Mouse (Mus musculus) midbrain, postnatal 0 days (tissue): Measurements from ENCODE around the gene Shisa6. TPM values are rescaled to one million over a fixed set of nuclear protein-coding genes. Genes with fewer than 3 reads are reported as not detected.
"Not testable (repeated sequence)": the region's sequence is repeated elsewhere in the genome, so short reads cannot be mapped to it uniquely, and the experiment has no call there.

Experiments used
- ATAC-seq: fragments of 200-750 bp; cut with Nextera tagmentation; 2 replicates; pipeline ENCODE4 v1.8.0; 2017; ENCODE audit warnings: moderate number of reproducible peaks, mild to moderate bottlenecking, moderate TSS enrichment, moderate library complexity; ENCODE audit not compliant: low FRiP score
- DNase-seq: peaks from one replicate; pipeline ENCODE4 v3.0.0-alpha.2; 2015; ENCODE audit warnings: low spot score
- H3K27ac ChIP-seq: fragments of 300-500 bp; sonication (generic); 2 replicates; pipeline ENCODE4 v1.5.1; 2014; ENCODE audit warnings: low read depth, mild to moderate bottlenecking, low read length, mixed read lengths
- H3K27me3 ChIP-seq: fragments of 300-500 bp; sonication (generic); 2 replicates; pipeline ENCODE4 v1.6.1; 2014; ENCODE audit warnings: low read length, control low read depth, mixed read lengths; ENCODE audit not compliant: insufficient read depth
- H3K36me3 ChIP-seq: fragments of 300-500 bp; sonication (generic); 2 replicates; pipeline ENCODE4 v1.6.1; 2014; ENCODE audit warnings: low read length, control low read depth, mixed read lengths; ENCODE audit not compliant: insufficient read depth
- H3K4me1 ChIP-seq: fragments of 300-500 bp; sonication (generic); 2 replicates; pipeline ENCODE4 v1.6.1; 2014; ENCODE audit warnings: mild to moderate bottlenecking, control low read depth, antibody characterized with exemption, low read length, mixed read lengths; ENCODE audit not compliant: insufficient read depth
- H3K4me2 ChIP-seq: fragments of 300-500 bp; sonication (generic); 2 replicates; pipeline ENCODE4 v1.6.1; 2014; ENCODE audit warnings: low read depth, mild to moderate bottlenecking, low read length, mixed read lengths; ENCODE audit not compliant: poor library complexity, severe bottlenecking
- H3K4me3 ChIP-seq: fragments of 300-500 bp; sonication (generic); 2 replicates; pipeline ENCODE4 v1.5.1; 2014; ENCODE audit warnings: low read depth, mild to moderate bottlenecking, low read length, moderate library complexity
- H3K9ac ChIP-seq: fragments of 300-500 bp; sonication (generic); replicated peaks from 2 replicates; pipeline ENCODE4 v1.6.1; 2014; ENCODE audit warnings: mild to moderate bottlenecking, low read length, moderate library complexity, mixed read lengths; ENCODE audit not compliant: poor library complexity, severe bottlenecking
- H3K9me3 ChIP-seq: fragments of 300-500 bp; sonication (generic); 2 replicates; pipeline ENCODE4 v1.6.1; 2016; ENCODE audit warnings: low read length, control low read depth
- CTCF ChIP-seq: IDR thresholded peaks from 2 replicates; pipeline ENCODE4 v1.5.1; 2016; ENCODE audit warnings: antibody characterized with exemption, mild to moderate bottlenecking
- whole genome bisulfite sequencing: fragments of 180-500 bp; shearing (Covaris S2); extraction: QIAGEN DNeasy Blood & Tissue Kit; methylation state at CpG from one replicate; pipeline ENCODE4 v1.1.7; 2014; 5-methylcytosine and 5-hydroxymethylcytosine counted together
- polyA plus RNA-seq: library from polyadenylated mRNA; unstranded; fragments of >200 nt; fragmentation: Nextera tagmentation; extraction: Ambion mirVana; gene quantifications from 2 replicates; pipeline ENCODE4 v1.2.1, GENCODE M21; 2015
- total RNA-seq: library from RNA; depleted of rRNA; stranded (reverse); fragments of >200 nt; gene quantifications from 2 replicates; pipeline ENCODE4 v1.2.3, GENCODE M21; 2014

Gene Shisa6
- total and polyA plus RNA-seq, 2 experiments from 2014 or later: 2.1 to 8.0 TPM

GRCm38 (mm10) chr11:66442631-66443030 is 83.1 kb downstream of the Shisa6 start:
- H3K9me3 ChIP-seq: no peaks in the 10 kb centered on the region
- ATAC-seq: no peak
- no peak for TF ChIP-seq CTCF
- H3K27me3 ChIP-seq: no peaks in the 10 kb centered on the region
- no peak overlapping the region for H3K27ac ChIP-seq
- DNase-seq: no peak
- no peaks in the 10 kb centered on the region for H3K36me3 ChIP-seq
- 24% methylated on average over 5 of the region's 5 CpGs for WGBS
- H3K4me3 ChIP-seq: no peak overlapping the region
- no peak overlapping the region for H3K4me2 ChIP-seq
- no peak overlapping the region for H3K9ac ChIP-seq
- H3K4me1 ChIP-seq: no peaks in the 10 kb centered on the region

DNA sequence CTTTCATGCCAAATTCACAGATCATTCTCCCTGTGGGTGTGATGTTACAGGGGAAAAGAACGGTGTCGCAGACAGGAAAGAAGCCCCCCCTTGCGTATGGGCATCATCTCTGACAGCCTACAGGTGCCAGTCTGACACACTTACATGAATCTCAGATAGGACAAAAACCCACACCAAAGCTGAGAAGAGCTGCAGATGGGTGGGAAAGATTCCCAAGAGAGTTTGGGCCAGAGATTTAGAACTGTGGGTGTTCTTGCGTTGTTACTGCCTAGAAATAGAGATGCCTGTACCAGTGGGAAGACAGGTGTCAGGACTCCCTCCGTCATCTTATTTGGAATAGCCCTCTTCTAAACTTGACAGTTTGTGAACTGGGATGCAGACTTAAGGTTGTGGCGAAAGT is 99.6 kb downstream of the Shisa6 start:
- H3K9me3 ChIP-seq: no peaks in the 10 kb centered on the region
- H3K4me2 ChIP-seq: no peak overlapping the region
- H3K4me1 ChIP-seq: no peaks in the 10 kb centered on the region
- no peak for ATAC-seq
- H3K4me3 ChIP-seq: no peak overlapping the region
- no peak overlapping the region for H3K9ac ChIP-seq
- no peak for TF ChIP-seq CTCF
- no peaks in the 10 kb centered on the region for H3K27me3 ChIP-seq
- 93% methylated on average over 6 of the region's 6 CpGs for WGBS
- no peak overlapping the region for H3K27ac ChIP-seq
- H3K36me3 ChIP-seq: no peaks in the 10 kb centered on the region
- DNase-seq: no peak

- Histone ChIP-seq H3K27me3 (no peaks in the 10 kb centered on the region), H3K36me3 (no peaks in the 10 kb centered on the region), H3K9ac (no peak overlapping the region), H3K4me3 (no peak overlapping the region), H3K4me2 (no peak overlapping the region), H3K4me1 (no peaks in the 10 kb centered on the region), H3K27ac (no peak overlapping the region), H3K9me3 (no peaks in the 10 kb centered on the region)
- ATAC-seq (no peak), DNase-seq (peak; percentile 45)
- no peak for TF ChIP-seq CTCF
- whole genome bisulfite sequencing: 51% methylated on average over 3 of the region's 3 CpGs
These were observed 107.5 kb downstream of the Shisa6 start for GRCm38 (mm10) chr11:66418216-66418615.

GRCm38 (mm10) chr11:66408721-66409120 is 117.0 kb downstream of the Shisa6 start:
- not testable (repeated sequence) for ATAC-seq, H3K9me3 ChIP-seq, DNase-seq, H3K27me3 ChIP-seq, H3K9ac ChIP-seq, H3K4me2 ChIP-seq, H3K4me3 ChIP-seq, H3K4me1 ChIP-seq, H3K27ac ChIP-seq, H3K36me3 ChIP-seq
- WGBS: 88% methylated on average over 6 of the region's 6 CpGs

DNA sequence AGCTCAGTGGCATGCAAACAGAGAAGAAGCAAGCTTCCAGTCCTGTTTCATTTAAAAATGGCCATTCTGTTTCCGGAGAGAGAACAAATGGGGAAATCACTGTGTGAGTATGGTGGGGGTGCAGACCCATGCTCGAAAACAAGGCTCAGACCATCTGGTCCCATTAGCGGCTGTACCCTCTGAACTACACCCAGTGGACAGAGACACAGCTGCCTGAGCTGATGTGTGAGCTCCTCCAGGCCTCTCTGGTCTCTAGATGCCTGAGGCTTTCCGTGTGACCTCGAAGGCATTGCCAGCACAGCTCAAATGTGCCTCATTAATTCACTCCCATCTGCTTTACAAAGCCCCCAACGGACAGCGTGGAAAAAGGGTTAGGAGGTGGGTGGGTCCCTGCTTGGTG is 125.7 kb downstream of the Shisa6 start:
- no peaks in the 10 kb centered on the region for H3K36me3 ChIP-seq
- WGBS: 54% methylated on average over 7 of the region's 7 CpGs
- no peaks in the 10 kb centered on the region for H3K4me1 ChIP-seq
- no peak for TF ChIP-seq CTCF
- no peak for DNase-seq
- H3K9me3 ChIP-seq: no peaks in the 10 kb centered on the region
- no peak overlapping the region for H3K27ac ChIP-seq
- H3K9ac ChIP-seq: no peak overlapping the region
- no peak for ATAC-seq
- no peaks in the 10 kb centered on the region for H3K27me3 ChIP-seq
- no peak overlapping the region for H3K4me2 ChIP-seq
- no peak overlapping the region for H3K4me3 ChIP-seq

- DNase-seq: peak; percentile 66
- TF ChIP-seq CTCF: peak; percentile 36
- no peak overlapping the region for H3K4me3 ChIP-seq
- no peaks in the 10 kb centered on the region for H3K27me3 ChIP-seq
- no peak overlapping the region for H3K27ac ChIP-seq
- WGBS: 50% methylated on average over 3 of the region's 3 CpGs
- ATAC-seq: no peak
- no peak overlapping the region for H3K9ac ChIP-seq
- H3K9me3 ChIP-seq: no peaks in the 10 kb centered on the region
- no peak overlapping the region for H3K4me2 ChIP-seq
- H3K4me1 ChIP-seq: no peaks in the 10 kb centered on the region
- no peaks in the 10 kb centered on the region for H3K36me3 ChIP-seq
These were observed 138.2 kb downstream of the Shisa6 start for GRCm38 (mm10) chr11:66387561-66387960.
